Mouse (Mus musculus) myocyte (in vitro differentiated cells): ENCODE results near the gene Naa80. TPM values are rescaled to one million over a fixed set of nuclear protein-coding genes. Genes with fewer than 3 reads are reported as not detected.
A peak's percentile ranks its signal among the peaks of the same experiment; 100 is the strongest.

Source experiments
- H3K27me3 ChIP-seq: one replicate; pipeline ENCODE4 v1.6.1; 2011; ENCODE audit not compliant: control insufficient read depth, insufficient read depth, insufficient read length
- H3K36me3 ChIP-seq: one replicate; pipeline ENCODE4 v1.6.1; 2011; ENCODE audit not compliant: control insufficient read depth, insufficient read depth
- H3K4me2 ChIP-seq: one replicate; pipeline ENCODE4 v1.6.1; 2011; ENCODE audit warnings: low read depth, control low read depth
- H3K4me3 ChIP-seq: one replicate; pipeline ENCODE4 v1.5.1; 2011; ENCODE audit warnings: mild to moderate bottlenecking, control low read depth, moderate library complexity
- H3K79me2 ChIP-seq: one replicate; pipeline ENCODE4 v1.6.1; 2011; ENCODE audit not compliant: control insufficient read depth, insufficient read depth
- H3ac ChIP-seq: one replicate; pipeline ENCODE4 v1.6.1; 2011; ENCODE audit not compliant: control insufficient read depth, insufficient read length
- CEBPB ChIP-seq: IDR thresholded peaks from 2 replicates; pipeline ENCODE4 v1.6.1; 2011; ENCODE audit warnings: mild to moderate bottlenecking, moderate library complexity; ENCODE audit not compliant: poor library complexity, insufficient read depth, severe bottlenecking
- E2F4 ChIP-seq: IDR thresholded peaks from one replicate; pipeline ENCODE4 v1.6.1; 2011; ENCODE audit warnings: mild to moderate bottlenecking, control low read depth, moderate library complexity; ENCODE audit not compliant: insufficient read depth
- MAX ChIP-seq: IDR thresholded peaks from one replicate; pipeline ENCODE4 v1.6.1; 2011; ENCODE audit warnings: low read depth, mild to moderate bottlenecking, control low read depth
- MYOD1 ChIP-seq, 3 experiments: IDR thresholded peaks; one replicate each; pipeline ENCODE4 v1.6.1; 2011; ENCODE audit warnings: control low read depth in 2 of 3, low read depth in 2 of 3, mild to moderate bottlenecking in 2 of 3, moderate library complexity in 1 of 3; ENCODE audit not compliant: insufficient read length in 2 of 3, control insufficient read depth in 1 of 3
- MYOG ChIP-seq, 3 experiments: IDR thresholded peaks; one replicate each; pipeline ENCODE4 v1.6.1; 2011; ENCODE audit warnings: control low read depth in 2 of 3, low read depth in 2 of 3, mild to moderate bottlenecking in 2 of 3; ENCODE audit not compliant: insufficient read length in 2 of 3, control insufficient read depth in 1 of 3, insufficient read depth in 1 of 3
- POLR2A ChIP-seq: IDR thresholded peaks from one replicate; pipeline ENCODE4 v1.6.1; 2011; ENCODE audit warnings: low read depth, mild to moderate bottlenecking, control low read depth, moderate library complexity; ENCODE audit not compliant: insufficient read length
- POLR2AphosphoS2 ChIP-seq: IDR thresholded peaks from one replicate; pipeline ENCODE4 v1.6.1; 2011; ENCODE audit warnings: low read depth, control low read depth; ENCODE audit not compliant: insufficient read length
- REST ChIP-seq: IDR thresholded peaks from one replicate; pipeline ENCODE4 v1.6.1; 2011; ENCODE audit warnings: mild to moderate bottlenecking, control low read depth, moderate library complexity; ENCODE audit not compliant: insufficient read depth, insufficient read length
- SRF ChIP-seq: IDR thresholded peaks from one replicate; pipeline ENCODE4 v1.6.1; 2011; ENCODE audit warnings: low read depth; ENCODE audit not compliant: control insufficient read depth, insufficient read length
- TCF12 ChIP-seq: IDR thresholded peaks from one replicate; pipeline ENCODE4 v1.6.1; 2011; ENCODE audit warnings: mild to moderate bottlenecking, control low read depth; ENCODE audit not compliant: poor library complexity, insufficient read depth, severe bottlenecking
- TCF3 ChIP-seq: IDR thresholded peaks from one replicate; pipeline ENCODE4 v1.6.1; 2011; ENCODE audit warnings: low read depth, control low read depth; ENCODE audit not compliant: insufficient read length
- USF1 ChIP-seq: IDR thresholded peaks from one replicate; pipeline ENCODE4 v1.6.1; 2011; ENCODE audit warnings: low read depth, mild to moderate bottlenecking, control low read depth, moderate library complexity
- polyA plus RNA-seq: library from polyadenylated mRNA; unstranded; fragments of >200 nt; fragmentation: generic; extraction: Trizol; gene quantifications from one replicate; pipeline ENCODE4 v1.2.1, GENCODE M21; 2012; ENCODE audit warnings: missing spikeins

The Naa80 gene
- polyA plus RNA-seq, 1 experiment: 13.8 TPM

- peaks cover 7% of the 10 kb centered on the region for H3K36me3 ChIP-seq
- peak overlapping the region; percentile 80 for H3K4me2 ChIP-seq
- H3K27me3 ChIP-seq: no peaks in the 10 kb centered on the region
- peaks cover 91% of the 10 kb centered on the region for H3K79me2 ChIP-seq
- TF ChIP-seq MYOG (IDR thresholded peaks at IDR 0.05; ENCODE audit: control insufficient read depth in 1 of 3, insufficient read depth in 1 of 3, insufficient read length in 2 of 3, low read depth in 2 of 3): no peak
- no peak for TF ChIP-seq REST
- TF ChIP-seq SRF: no peak
- no peak for TF ChIP-seq CEBPB
- peak in 1 of 3 experiments; percentile 21 for TF ChIP-seq MYOD1 (IDR thresholded peaks at IDR 0.05; ENCODE audit: control insufficient read depth in 1 of 3, insufficient read length in 2 of 3, low read depth in 2 of 3)
- no peak overlapping the region for H3ac ChIP-seq
- no peak overlapping the region for H3K4me3 ChIP-seq
These were observed 48.9 kb downstream of the Naa80 start for GRCm38 (mm10) chr9:107627387-107628255.

GRCm38 (mm10) chr9:107628721-107629410 lies 50.2 kb downstream of the Naa80 start:
- TF ChIP-seq E2F4 (no peak), MYOG (IDR thresholded peaks at IDR 0.05; ENCODE audit: control insufficient read depth in 1 of 3, insufficient read depth in 1 of 3, insufficient read length in 2 of 3, low read depth in 2 of 3) (no peak), TCF12 (no peak), POLR2AphosphoS2 (no peak), CEBPB (no peak), MYOD1 (IDR thresholded peaks at IDR 0.05; ENCODE audit: control insufficient read depth in 1 of 3, insufficient read length in 2 of 3, low read depth in 2 of 3) (no peak)
- no peaks in the 10 kb centered on the region for H3K36me3 ChIP-seq
- H3K79me2 ChIP-seq: peaks cover 91% of the 10 kb centered on the region
- no peak overlapping the region for H3K4me2 ChIP-seq
- H3K27me3 ChIP-seq: no peaks in the 10 kb centered on the region
- H3ac ChIP-seq: no peak overlapping the region
- no peak overlapping the region for H3K4me3 ChIP-seq

GRCm38 (mm10) chr9:107629411-107629730 lies 50.7 kb downstream of the Naa80 start:
- no peak overlapping the region for H3ac ChIP-seq
- H3K36me3 ChIP-seq: no peaks in the 10 kb centered on the region
- no peak overlapping the region for H3K4me3 ChIP-seq
- no peak for TF ChIP-seq CEBPB
- no peak for TF ChIP-seq MAX
- TF ChIP-seq TCF12: no peak
- TF ChIP-seq MYOD1 (IDR thresholded peaks at IDR 0.05; ENCODE audit: control insufficient read depth in 1 of 3, insufficient read length in 2 of 3, low read depth in 2 of 3): no peak
- TF ChIP-seq SRF: no peak
- no peak for TF ChIP-seq REST
- no peak for TF ChIP-seq POLR2A
- no peak for TF ChIP-seq POLR2AphosphoS2
- TF ChIP-seq USF1: no peak
- TF ChIP-seq E2F4: no peak
- no peak for TF ChIP-seq MYOG (IDR thresholded peaks at IDR 0.05; ENCODE audit: control insufficient read depth in 1 of 3, insufficient read depth in 1 of 3, insufficient read length in 2 of 3, low read depth in 2 of 3)
- H3K27me3 ChIP-seq: no peaks in the 10 kb centered on the region
- no peak overlapping the region for H3K4me2 ChIP-seq
- peaks cover 91% of the 10 kb centered on the region for H3K79me2 ChIP-seq

GRCm38 (mm10) chr9:107629901-107630425 lies 51.3 kb downstream of the Naa80 start:
- H3K4me2 ChIP-seq: peak overlapping the region; percentile 18
- no peak overlapping the region for H3K4me3 ChIP-seq
- H3K79me2 ChIP-seq: peaks cover 91% of the 10 kb centered on the region
- H3K27me3 ChIP-seq: no peaks in the 10 kb centered on the region
- no peak overlapping the region for H3ac ChIP-seq
- H3K36me3 ChIP-seq: no peaks in the 10 kb centered on the region
- TF ChIP-seq MYOG (IDR thresholded peaks at IDR 0.05; ENCODE audit: control insufficient read depth in 1 of 3, insufficient read depth in 1 of 3, insufficient read length in 2 of 3, low read depth in 2 of 3) (no peak), POLR2A (no peak), SRF (no peak), MYOD1 (IDR thresholded peaks at IDR 0.05; ENCODE audit: control insufficient read depth in 1 of 3, insufficient read length in 2 of 3, low read depth in 2 of 3) (no peak), CEBPB (no peak), TCF3 (no peak), REST (no peak), USF1 (no peak), TCF12 (no peak), POLR2AphosphoS2 (no peak), MAX (no peak), E2F4 (no peak)

- peak overlapping the region; percentile 18 for H3K4me2 ChIP-seq
- no peak overlapping the region for H3ac ChIP-seq
- H3K36me3 ChIP-seq: no peaks in the 10 kb centered on the region
- TF ChIP-seq POLR2AphosphoS2: no peak
- TF ChIP-seq TCF3: no peak
- no peak for TF ChIP-seq CEBPB
- TF ChIP-seq SRF: no peak
- TF ChIP-seq POLR2A: no peak
- TF ChIP-seq E2F4: no peak
- TF ChIP-seq TCF12: no peak
- TF ChIP-seq MAX: no peak
- no peak for TF ChIP-seq MYOD1 (IDR thresholded peaks at IDR 0.05; ENCODE audit: control insufficient read depth in 1 of 3, insufficient read length in 2 of 3, low read depth in 2 of 3)
- no peak for TF ChIP-seq MYOG (IDR thresholded peaks at IDR 0.05; ENCODE audit: control insufficient read depth in 1 of 3, insufficient read depth in 1 of 3, insufficient read length in 2 of 3, low read depth in 2 of 3)
- TF ChIP-seq USF1: no peak
- TF ChIP-seq REST: no peak
- H3K79me2 ChIP-seq: peaks cover 86% of the 10 kb centered on the region
- no peak overlapping the region for H3K4me3 ChIP-seq
- no peaks in the 10 kb centered on the region for H3K27me3 ChIP-seq
These were observed 51.9 kb downstream of the Naa80 start for GRCm38 (mm10) chr9:107630576-107630975.
